Mouse (Mus musculus): ENCODE measurements at regions not wholly inside any gene's neighbourhood (a gene's known extent, or its start where the extent isn't known, plus 50 kb on each side); places are given as distances from the start of the nearest gene placed in this dataset.

DNA sequence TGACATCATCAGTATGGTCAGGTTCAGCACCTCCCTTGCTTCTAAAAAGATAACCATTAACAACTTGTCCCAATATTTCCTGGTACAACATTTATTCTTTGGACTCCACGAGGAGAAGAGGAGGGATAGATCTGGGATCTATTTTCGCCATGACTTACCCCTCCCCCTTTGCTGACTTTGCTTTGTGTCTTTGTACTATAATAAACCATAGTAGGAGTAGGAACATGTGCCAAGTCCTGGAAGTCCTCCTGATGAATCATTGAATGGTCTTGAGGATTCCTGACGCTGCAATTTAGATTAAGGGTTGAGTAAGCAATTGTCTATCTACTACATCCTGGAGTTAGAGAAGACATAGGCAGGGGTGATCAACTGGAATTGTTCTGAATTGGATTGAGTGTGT, 71.2 kb downstream of the Rbm11 start:
- no peak for DNase-seq (ENCODE audit: low read depth)

- no peak for DNase-seq (ENCODE audit: low read depth)
These were observed 74.9 kb downstream of the Rbm11 start for GRCm38 (mm10) chr16:75667589-75667988.

DNA sequence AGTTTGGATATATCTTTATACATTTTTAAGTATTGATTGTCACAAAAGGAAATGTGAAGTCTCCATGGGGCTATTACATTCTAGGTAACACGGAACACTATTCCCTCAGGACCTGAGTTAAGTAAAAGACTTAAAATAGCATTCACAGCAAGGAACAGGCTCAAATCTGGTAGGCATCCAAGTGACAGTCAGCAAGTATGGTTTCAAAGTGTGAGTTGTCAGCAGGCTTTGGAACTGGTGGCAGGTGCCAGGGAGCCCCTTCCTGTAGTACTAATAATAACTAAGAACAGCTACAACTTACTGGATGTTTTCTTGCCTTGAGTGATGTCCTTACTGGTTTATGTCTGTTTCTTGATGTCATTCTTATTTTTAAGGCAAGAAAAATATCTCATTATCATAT, 79.5 kb downstream of the Rbm11 start:
- DNase-seq (ENCODE audit: low read depth) = no peak

DNA sequence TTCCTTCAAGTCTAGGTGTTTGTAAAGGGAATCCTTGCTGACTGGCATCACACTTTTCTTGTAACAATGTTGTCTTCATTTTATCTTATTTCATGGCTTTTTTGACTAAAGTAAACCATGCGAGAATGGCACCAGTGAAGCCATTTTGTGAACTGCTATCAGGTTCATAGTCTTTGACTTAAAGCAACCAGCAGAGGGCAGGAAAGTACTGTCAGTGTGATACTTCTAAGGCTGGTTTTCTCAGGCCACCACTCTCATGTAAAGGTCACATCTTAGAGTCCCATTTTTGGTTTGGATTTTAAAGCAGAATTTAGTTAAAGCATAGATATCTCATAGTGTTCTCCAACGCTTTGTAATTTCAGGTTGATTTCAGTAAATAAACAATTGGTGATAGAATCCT, 83.2 kb downstream of the Rbm11 start:
- peak; percentile 63 for DNase-seq (ENCODE audit: low read depth)

- DNase-seq (ENCODE audit: low read depth) = no peak
These were observed 84.5 kb downstream of the Rbm11 start for GRCm38 (mm10) chr16:75677180-75677579.

All from NIH3T3 (cell line).